Mouse (Mus musculus): ENCODE measurements around the gene Fam124a. TPM values are rescaled to one million over a fixed set of nuclear protein-coding genes. Genes with fewer than 3 reads are reported as not detected.

Fam124a gene
- polyA plus RNA-seq, 1 experiment, result 0.06 TPM

DNA sequence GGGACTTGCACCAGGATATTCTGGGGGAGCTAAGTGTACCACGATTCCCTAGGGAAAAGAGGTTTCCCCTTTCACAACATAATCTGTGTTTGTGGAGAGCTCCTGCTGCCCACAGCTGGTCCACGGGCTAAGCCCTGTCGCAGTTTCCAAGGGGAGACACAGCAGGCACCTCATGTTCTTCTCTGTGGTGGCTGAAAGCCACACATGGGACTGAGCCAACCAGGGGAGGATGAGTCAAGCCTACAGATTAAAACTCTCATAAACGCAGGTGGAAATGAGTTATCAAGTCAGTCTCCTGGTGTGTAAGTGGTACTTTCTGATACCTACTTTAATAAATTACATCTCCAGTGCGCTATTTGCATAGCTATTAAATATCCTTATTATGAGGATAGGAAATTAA, 19.4 kb upstream of the Fam124a start:
- no peak overlapping the region for H3K4me3 ChIP-seq
- H3K36me3 ChIP-seq (ENCODE audit: control insufficient read depth, insufficient read depth), result no peaks in the 10 kb centered on the region
- H3K4me2 ChIP-seq (ENCODE audit: low read depth), result no peak overlapping the region
- H3K79me2 ChIP-seq (ENCODE audit: control insufficient read depth, insufficient read depth), result no peaks in the 10 kb centered on the region
- TF ChIP-seq TCF3 (IDR thresholded peaks at IDR 0.05; ENCODE audit: insufficient read length, low read depth) (no peak), CEBPB (IDR thresholded peaks at IDR 0.05; ENCODE audit: insufficient read depth, poor library complexity, severe bottlenecking) (no peak), MYOD1 (IDR thresholded peaks at IDR 0.05; ENCODE audit: control insufficient read depth in 1 of 3, insufficient read length in 2 of 3, low read depth in 2 of 3) (no peak), TCF12 (IDR thresholded peaks at IDR 0.05; ENCODE audit: insufficient read depth, poor library complexity, severe bottlenecking) (no peak), MYOG (IDR thresholded peaks at IDR 0.05; ENCODE audit: control insufficient read depth in 1 of 3, insufficient read depth in 1 of 3, insufficient read length in 2 of 3, low read depth in 2 of 3) (no peak), USF1 (IDR thresholded peaks at IDR 0.05; ENCODE audit: low read depth) (no peak), POLR2A (IDR thresholded peaks at IDR 0.05; ENCODE audit: insufficient read length, low read depth) (no peak), POLR2AphosphoS2 (IDR thresholded peaks at IDR 0.05; ENCODE audit: insufficient read length, low read depth) (no peak), SRF (IDR thresholded peaks at IDR 0.05; ENCODE audit: control insufficient read depth, insufficient read length, low read depth) (no peak), REST (IDR thresholded peaks at IDR 0.05; ENCODE audit: insufficient read depth, insufficient read length) (no peak), E2F4 (IDR thresholded peaks at IDR 0.05; ENCODE audit: insufficient read depth) (no peak), MAX (IDR thresholded peaks at IDR 0.05; ENCODE audit: low read depth) (no peak)
- no peak overlapping the region for H3ac ChIP-seq (ENCODE audit: control insufficient read depth, insufficient read length)
- no peaks in the 10 kb centered on the region for H3K27me3 ChIP-seq (ENCODE audit: control insufficient read depth, insufficient read depth, insufficient read length)

DNA sequence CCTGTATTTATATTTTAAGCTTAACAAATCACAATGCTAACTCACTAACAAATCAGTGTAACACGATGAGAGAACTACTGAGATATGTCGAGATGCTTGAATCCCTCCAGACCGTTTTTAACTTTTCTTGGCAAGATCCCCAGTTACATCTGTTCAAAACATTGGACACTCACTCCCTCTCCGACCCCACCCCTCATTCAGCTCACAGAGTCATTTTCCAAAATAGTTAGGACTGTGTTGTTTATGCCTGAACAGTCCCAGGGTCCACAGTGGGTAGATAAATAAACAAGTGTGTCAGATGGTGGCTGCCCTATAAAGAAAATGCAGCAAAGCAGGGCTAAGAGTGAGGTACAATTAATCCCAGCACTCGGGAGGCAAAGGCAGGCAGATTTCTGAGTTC, 18.5 kb upstream of the Fam124a start:
- Histone ChIP-seq H3K4me3 (no peak overlapping the region), H3K27me3 (ENCODE audit: control insufficient read depth, insufficient read depth, insufficient read length) (no peaks in the 10 kb centered on the region), H3K4me2 (ENCODE audit: low read depth) (no peak overlapping the region), H3K79me2 (ENCODE audit: control insufficient read depth, insufficient read depth) (no peaks in the 10 kb centered on the region), H3K36me3 (ENCODE audit: control insufficient read depth, insufficient read depth) (no peaks in the 10 kb centered on the region), H3ac (ENCODE audit: control insufficient read depth, insufficient read length) (no peak overlapping the region)
- no peak for TF ChIP-seq REST (IDR thresholded peaks at IDR 0.05; ENCODE audit: insufficient read depth, insufficient read length)
- no peak for TF ChIP-seq TCF12 (IDR thresholded peaks at IDR 0.05; ENCODE audit: insufficient read depth, poor library complexity, severe bottlenecking)
- TF ChIP-seq SRF (IDR thresholded peaks at IDR 0.05; ENCODE audit: control insufficient read depth, insufficient read length, low read depth), result no peak
- TF ChIP-seq MAX (IDR thresholded peaks at IDR 0.05; ENCODE audit: low read depth), result no peak
- TF ChIP-seq USF1 (IDR thresholded peaks at IDR 0.05; ENCODE audit: low read depth), result no peak
- TF ChIP-seq MYOG (IDR thresholded peaks at IDR 0.05; ENCODE audit: control insufficient read depth in 1 of 3, insufficient read depth in 1 of 3, insufficient read length in 2 of 3, low read depth in 2 of 3), result no peak
- TF ChIP-seq POLR2AphosphoS2 (IDR thresholded peaks at IDR 0.05; ENCODE audit: insufficient read length, low read depth), result no peak
- TF ChIP-seq TCF3 (IDR thresholded peaks at IDR 0.05; ENCODE audit: insufficient read length, low read depth), result no peak
- no peak for TF ChIP-seq CEBPB (IDR thresholded peaks at IDR 0.05; ENCODE audit: insufficient read depth, poor library complexity, severe bottlenecking)
- TF ChIP-seq MYOD1 (IDR thresholded peaks at IDR 0.05; ENCODE audit: control insufficient read depth in 1 of 3, insufficient read length in 2 of 3, low read depth in 2 of 3), result no peak
- TF ChIP-seq E2F4 (IDR thresholded peaks at IDR 0.05; ENCODE audit: insufficient read depth), result no peak
- no peak for TF ChIP-seq POLR2A (IDR thresholded peaks at IDR 0.05; ENCODE audit: insufficient read length, low read depth)

DNA sequence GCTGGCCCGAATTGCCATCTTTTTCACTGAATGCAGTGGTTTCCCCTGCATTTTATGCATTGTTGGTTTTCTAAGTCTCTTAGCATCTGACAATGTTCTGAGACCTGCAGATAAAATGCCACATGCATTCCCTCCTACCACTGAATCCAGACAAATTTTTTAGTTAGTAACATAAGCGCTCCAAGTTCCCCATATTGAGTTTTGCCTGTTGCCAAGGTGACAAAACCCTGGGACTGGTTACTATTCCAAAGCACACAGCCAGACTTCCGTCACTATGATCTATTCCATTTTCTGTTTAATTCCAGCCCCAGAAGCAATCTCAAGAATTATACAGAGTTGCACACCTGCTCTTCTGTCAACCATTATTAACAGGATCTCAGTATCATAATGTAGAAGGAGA, 15.7 kb upstream of the Fam124a start:
- Histone ChIP-seq H3ac (ENCODE audit: control insufficient read depth, insufficient read length) (no peak overlapping the region), H3K79me2 (ENCODE audit: control insufficient read depth, insufficient read depth) (no peaks in the 10 kb centered on the region), H3K4me3 (no peak overlapping the region), H3K27me3 (ENCODE audit: control insufficient read depth, insufficient read depth, insufficient read length) (no peaks in the 10 kb centered on the region), H3K4me2 (ENCODE audit: low read depth) (no peak overlapping the region), H3K36me3 (ENCODE audit: control insufficient read depth, insufficient read depth) (no peaks in the 10 kb centered on the region)
- no peak for TF ChIP-seq POLR2A (IDR thresholded peaks at IDR 0.05; ENCODE audit: insufficient read length, low read depth)
- no peak for TF ChIP-seq TCF3 (IDR thresholded peaks at IDR 0.05; ENCODE audit: insufficient read length, low read depth)
- TF ChIP-seq MYOG (IDR thresholded peaks at IDR 0.05; ENCODE audit: control insufficient read depth in 1 of 3, insufficient read depth in 1 of 3, insufficient read length in 2 of 3, low read depth in 2 of 3), result no peak
- TF ChIP-seq MAX (IDR thresholded peaks at IDR 0.05; ENCODE audit: low read depth), result no peak
- TF ChIP-seq E2F4 (IDR thresholded peaks at IDR 0.05; ENCODE audit: insufficient read depth), result no peak
- no peak for TF ChIP-seq REST (IDR thresholded peaks at IDR 0.05; ENCODE audit: insufficient read depth, insufficient read length)
- no peak for TF ChIP-seq TCF12 (IDR thresholded peaks at IDR 0.05; ENCODE audit: insufficient read depth, poor library complexity, severe bottlenecking)
- no peak for TF ChIP-seq MYOD1 (IDR thresholded peaks at IDR 0.05; ENCODE audit: control insufficient read depth in 1 of 3, insufficient read length in 2 of 3, low read depth in 2 of 3)
- TF ChIP-seq USF1 (IDR thresholded peaks at IDR 0.05; ENCODE audit: low read depth), result no peak
- TF ChIP-seq POLR2AphosphoS2 (IDR thresholded peaks at IDR 0.05; ENCODE audit: insufficient read length, low read depth), result no peak
- no peak for TF ChIP-seq SRF (IDR thresholded peaks at IDR 0.05; ENCODE audit: control insufficient read depth, insufficient read length, low read depth)

DNA sequence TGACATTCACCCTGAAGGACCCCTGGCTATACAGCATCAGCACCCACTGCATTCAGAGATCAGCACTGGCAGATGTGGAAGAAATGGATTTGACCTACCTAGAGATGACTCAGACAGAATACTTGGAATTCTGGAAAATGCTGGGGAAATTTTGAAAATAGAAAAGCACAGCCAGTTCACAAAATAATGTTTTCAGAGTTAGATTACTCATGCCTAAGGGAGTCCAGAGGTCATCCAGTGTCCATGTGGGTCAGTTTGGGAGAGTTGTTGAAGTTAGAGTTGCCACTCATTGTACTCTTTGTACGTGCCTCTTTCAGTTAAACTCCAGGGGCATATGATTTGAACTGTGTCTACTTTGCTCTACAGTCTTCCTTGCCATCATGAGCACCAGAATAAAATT, 13.8 kb upstream of the Fam124a start:
- no peak overlapping the region for H3K4me2 ChIP-seq (ENCODE audit: low read depth)
- no peak for TF ChIP-seq MYOG (IDR thresholded peaks at IDR 0.05; ENCODE audit: control insufficient read depth in 1 of 3, insufficient read depth in 1 of 3, insufficient read length in 2 of 3, low read depth in 2 of 3)
- TF ChIP-seq USF1 (IDR thresholded peaks at IDR 0.05; ENCODE audit: low read depth), result no peak
- no peak for TF ChIP-seq MAX (IDR thresholded peaks at IDR 0.05; ENCODE audit: low read depth)
- TF ChIP-seq TCF12 (IDR thresholded peaks at IDR 0.05; ENCODE audit: insufficient read depth, poor library complexity, severe bottlenecking), result no peak
- no peak for TF ChIP-seq SRF (IDR thresholded peaks at IDR 0.05; ENCODE audit: control insufficient read depth, insufficient read length, low read depth)
- TF ChIP-seq POLR2A (IDR thresholded peaks at IDR 0.05; ENCODE audit: insufficient read length, low read depth), result no peak
- no peak for TF ChIP-seq CEBPB (IDR thresholded peaks at IDR 0.05; ENCODE audit: insufficient read depth, poor library complexity, severe bottlenecking)
- no peak for TF ChIP-seq REST (IDR thresholded peaks at IDR 0.05; ENCODE audit: insufficient read depth, insufficient read length)
- TF ChIP-seq POLR2AphosphoS2 (IDR thresholded peaks at IDR 0.05; ENCODE audit: insufficient read length, low read depth), result no peak
- TF ChIP-seq MYOD1 (IDR thresholded peaks at IDR 0.05; ENCODE audit: control insufficient read depth in 1 of 3, insufficient read length in 2 of 3, low read depth in 2 of 3), result no peak
- TF ChIP-seq E2F4 (IDR thresholded peaks at IDR 0.05; ENCODE audit: insufficient read depth), result no peak
- no peak for TF ChIP-seq TCF3 (IDR thresholded peaks at IDR 0.05; ENCODE audit: insufficient read length, low read depth)
- no peaks in the 10 kb centered on the region for H3K79me2 ChIP-seq (ENCODE audit: control insufficient read depth, insufficient read depth)
- no peaks in the 10 kb centered on the region for H3K27me3 ChIP-seq (ENCODE audit: control insufficient read depth, insufficient read depth, insufficient read length)
- H3ac ChIP-seq (ENCODE audit: control insufficient read depth, insufficient read length), result no peak overlapping the region
- no peaks in the 10 kb centered on the region for H3K36me3 ChIP-seq (ENCODE audit: control insufficient read depth, insufficient read depth)
- H3K4me3 ChIP-seq, result no peak overlapping the region
